ENCODE assay signal across 29 mouse cellular contexts in genomic region chr8:91522201-91522600, GRCm38 (mm10).
DNase-seq lines count a peak whose midpoint lies in the region; ATAC-seq and TF ChIP-seq lines count a peak whose summit lies in the region.
"Had no signal": no experiment of that assay in that cellular context is flagged by ENCODE, and none has a peak within 500 bp of the region (broad histone marks: within the 10 kb centered on the region; RNA-seq: fewer than 3 reads in every experiment).

No protein-coding gene starts in this region.

- no peak overlapping the region for H3K9ac ChIP-seq in heart, embryonic 12.5 days
- H3K9ac ChIP-seq in kidney, embryonic 16.5 days (replicated peaks; ENCODE audit: low read length): 0 out of 2 replicates have a peak overlapping the region, but pooled peaks have one; percentile 20
- H3K9ac ChIP-seq in stomach, postnatal 0 days (ENCODE audit: low read length): no peak overlapping the region
- H3K9ac ChIP-seq: forebrain, embryonic 12.5 days; forebrain, postnatal 0 days; hindbrain, embryonic 12.5 days; intestine, embryonic 15.5 days; liver, embryonic 12.5 days; liver, postnatal 0 days had no signal

- no peak for TF ChIP-seq EP300 in stomach, postnatal 0 days (optimal IDR thresholded peaks at IDR 0.05)

- H3K9me3 ChIP-seq in heart, embryonic 12.5 days (replicated peaks): no peaks in the 10 kb centered on the region
- H3K9me3 ChIP-seq in kidney, embryonic 16.5 days (ENCODE audit: low read length): no peaks in the 10 kb centered on the region
- H3K9me3 ChIP-seq in stomach, postnatal 0 days (ENCODE audit: control insufficient read depth, low read length): no peaks in the 10 kb centered on the region
- H3K9me3 ChIP-seq: forebrain, embryonic 12.5 days; hindbrain, embryonic 12.5 days; intestine, embryonic 15.5 days; liver, embryonic 12.5 days had no signal

- WGBS in heart, embryonic 12.5 days: 36% methylated on average over 12 of the region's 12 CpGs
- WGBS in kidney, embryonic 16.5 days: 36% methylated on average over 12 of the region's 12 CpGs
- 43% methylated on average over 12 of the region's 12 CpGs for WGBS in stomach, postnatal 0 days

- no peak overlapping the region for H3K4me2 ChIP-seq in heart, embryonic 12.5 days
- no peak overlapping the region for H3K4me2 ChIP-seq in kidney, embryonic 16.5 days (replicated peaks; ENCODE audit: low read depth, low read length)
- H3K4me2 ChIP-seq in stomach, postnatal 0 days (replicated peaks; ENCODE audit: low read depth): no peak overlapping the region
- H3K4me2 ChIP-seq: forebrain, embryonic 12.5 days; hindbrain, embryonic 12.5 days; intestine, embryonic 15.5 days; liver, embryonic 12.5 days had no signal

- no peaks in the 10 kb centered on the region for H3K36me3 ChIP-seq in heart, embryonic 12.5 days
- H3K36me3 ChIP-seq in kidney, embryonic 16.5 days (ENCODE audit: insufficient read depth, low read length): no peaks in the 10 kb centered on the region
- no peaks in the 10 kb centered on the region for H3K36me3 ChIP-seq in stomach, postnatal 0 days (ENCODE audit: control insufficient read depth, insufficient read depth, low read length)
- H3K36me3 ChIP-seq: forebrain, embryonic 12.5 days; hindbrain, embryonic 12.5 days had no signal

- H3K4me3 ChIP-seq in heart, embryonic 12.5 days: no peak overlapping the region
- H3K4me3 ChIP-seq in kidney, embryonic 16.5 days (ENCODE audit: low read length): no peak overlapping the region
- H3K4me3 ChIP-seq in stomach, postnatal 0 days (ENCODE audit: low read depth, low read length): no peak overlapping the region
- H3K4me3 ChIP-seq: erythroblast, embryonic 14.5 days; forebrain, embryonic 12.5 days; hindbrain, embryonic 12.5 days; intestine, embryonic 15.5 days; liver, embryonic 12.5 days had no signal

- no peak overlapping the region for H3K27ac ChIP-seq in heart, embryonic 12.5 days (ENCODE audit: poor library complexity, severe bottlenecking)
- no peak overlapping the region for H3K27ac ChIP-seq in kidney, embryonic 16.5 days (ENCODE audit: low read length)
- H3K27ac ChIP-seq in stomach, postnatal 0 days (replicated peaks): no peak overlapping the region
- H3K27ac ChIP-seq: forebrain, embryonic 12.5 days; hindbrain, embryonic 12.5 days; hindbrain, postnatal 0 days; intestine, embryonic 15.5 days; liver, embryonic 12.5 days had no signal

- ATAC-seq in heart, embryonic 12.5 days (ENCODE audit: insufficient number of reproducible peaks, low FRiP score): no peak
- peak; percentile 17; the same call in 1 of the 2 replicates for ATAC-seq in kidney, embryonic 16.5 days (ENCODE audit: low FRiP score, low TSS enrichment)
- peak; percentile 44; the same call in 1 of the 2 replicates for ATAC-seq in stomach, postnatal 0 days (ENCODE audit: low FRiP score, low TSS enrichment)
- no peak for ATAC-seq in erythroid progenitor cell, adult 5-6 weeks (replicated peaks; ENCODE audit: low FRiP score, poor library complexity, severe bottlenecking)
- ATAC-seq: forebrain, postnatal 0 days; hindbrain, postnatal 0 days; intestine, embryonic 15.5 days; liver, embryonic 12.5 days; liver, postnatal 0 days had no signal

- peak; percentile 33 for DNase-seq in heart, adult 8-10 months (ENCODE audit: low spot score)
- no peak for DNase-seq in kidney, adult 9 months
- peak; percentile 28 for DNase-seq in lung, postnatal 10 days
- DNase-seq in lung, postnatal 25 days (ENCODE audit: low spot score): no peak
- DNase-seq in stomach, postnatal 0 days (ENCODE audit: low spot score): no peak
- DNase-seq: adrenal gland, adult 8-10 months; cerebellum, adult 2 months; cerebellum, postnatal 14 days; forebrain, postnatal 0 days; gastrocnemius, postnatal 14 days; kidney, adult 2 months; kidney, postnatal 25 days; layer of hippocampus, postnatal 36 days; left cerebral cortex, postnatal 4 days; liver, postnatal 0 days; midbrain, embryonic 14.5 days; retina, postnatal 1 day; right cerebral cortex, postnatal 14 days; thymus, postnatal 14 days had no signal

- no peak for TF ChIP-seq CTCF in stomach, postnatal 0 days (IDR thresholded peaks at IDR 0.05; ENCODE audit: low read depth)

- H3K27me3 ChIP-seq in heart, embryonic 12.5 days (replicated peaks): no peaks in the 10 kb centered on the region
- H3K27me3 ChIP-seq in kidney, embryonic 16.5 days (ENCODE audit: insufficient read depth, low read length): no peaks in the 10 kb centered on the region
- no peaks in the 10 kb centered on the region for H3K27me3 ChIP-seq in stomach, postnatal 0 days (ENCODE audit: control insufficient read depth, insufficient read depth, low read length)
- H3K27me3 ChIP-seq: CH12.LX; intestine, embryonic 15.5 days; liver, embryonic 12.5 days had no signal

- peaks cover 61% of the 10 kb centered on the region for H3K4me1 ChIP-seq in heart, embryonic 12.5 days (replicated peaks)
- peaks cover 63% of the 10 kb centered on the region for H3K4me1 ChIP-seq in kidney, embryonic 16.5 days (ENCODE audit: insufficient read depth, low read length)
- H3K4me1 ChIP-seq in stomach, postnatal 0 days (replicated peaks; ENCODE audit: control insufficient read depth, insufficient read depth): no peaks in the 10 kb centered on the region; the same call in 1 of the 2 replicates
- H3K4me1 ChIP-seq: intestine, embryonic 15.5 days had no signal

Comparison
In these comparisons a context has a peak if more than half of its experiments do, and no peak if none do; other contexts are left out.
1. DNase-seq: peak in heart, adult 8-10 months (single experiment) and lung, postnatal 10 days (single experiment); none in kidney, adult 9 months (single experiment), lung, postnatal 25 days (single experiment) and stomach, postnatal 0 days (single experiment).
2. ATAC-seq: peak in kidney, embryonic 16.5 days (single experiment) and stomach, postnatal 0 days (single experiment); none in heart, embryonic 12.5 days (single experiment) and erythroid progenitor cell, adult 5-6 weeks (single experiment).